Mouse (Mus musculus) common myeloid progenitor, adult 5-6 weeks (primary cell): Measurements from ENCODE around the gene Disp3. TPM values are rescaled to one million over a fixed set of nuclear protein-coding genes. Genes with fewer than 3 reads are reported as not detected.

Experiments
- ATAC-seq: replicated peaks from 2 replicates; pipeline ENCODE4 v1.8.0; 2016; ENCODE audit warnings: low read depth, mild to moderate bottlenecking, moderate TSS enrichment, inconsistent platforms; ENCODE audit not compliant: poor library complexity, severe bottlenecking
- total RNA-seq: library from RNA; stranded (forward); fragments of 200-1000, 187-1606 nt; gene quantifications from 2 replicates; pipeline ENCODE4 v1.2.3, GENCODE M21; 2017

The Disp3 gene
- total RNA-seq, 1 experiment from 2014 or later, result not detected

- peak; percentile 100 for ATAC-seq
Measured at GRCm38 (mm10) chr4:148229646-148230045, 58.1 kb downstream of the Disp3 start.

GRCm38 (mm10) chr4:148222983-148223382, 64.8 kb downstream of the Disp3 start:
- ATAC-seq, result no peak

GRCm38 (mm10) chr4:148220656-148221055, 67.1 kb downstream of the Disp3 start:
- ATAC-seq, result no peak

GRCm38 (mm10) chr4:148218238-148218637, 69.5 kb downstream of the Disp3 start:
- ATAC-seq, result no peak

- no peak for ATAC-seq
Measured at GRCm38 (mm10) chr4:148215264-148215900, 72.4 kb downstream of the Disp3 start.

- ATAC-seq, result no peak
Measured at GRCm38 (mm10) chr4:148214460-148215136, 73.2 kb downstream of the Disp3 start.

- no peak for ATAC-seq
Measured at GRCm38 (mm10) chr4:148204873-148205232, 82.9 kb downstream of the Disp3 start.

GRCm38 (mm10) chr4:148204061-148204872, 83.5 kb downstream of the Disp3 start:
- ATAC-seq, result peak; percentile 81

- no peak for ATAC-seq
Measured at GRCm38 (mm10) chr4:148203557-148203956, 84.2 kb downstream of the Disp3 start.

- no peak for ATAC-seq
Measured at GRCm38 (mm10) chr4:148198721-148199120, 89.0 kb downstream of the Disp3 start.

- ATAC-seq, result no peak
Measured at GRCm38 (mm10) chr4:148194400-148194799, 93.4 kb downstream of the Disp3 start.

GRCm38 (mm10) chr4:148192707-148193245, 95.0 kb downstream of the Disp3 start:
- ATAC-seq, result no peak

Other genes starting within 250 kb of the Disp3 start
- 1.4 and 6.4 TPM in 2 replicates for gene Clcn6, start 249.1 kb downstream of the Disp3 start, total RNA-seq
- 5.9 and 8.6 TPM in 2 replicates for gene Mthfr, start 248.9 kb downstream of the Disp3 start, total RNA-seq
- gene Agtrap, start 199.9 kb downstream of the Disp3 start, total RNA-seq, result 23.6 and 31.2 TPM in 2 replicates
- gene Mad2l2, start 157.6 kb downstream of the Disp3 start, total RNA-seq, result 8.4 and 17.2 TPM in 2 replicates
- gene Draxin, start 157.3 kb downstream of the Disp3 start, total RNA-seq, result 0.09 TPM in 1 of 2 replicates, not detected in the other
- 2.9 and 7.1 TPM in 2 replicates for gene Fbxo6, start 135.8 kb downstream of the Disp3 start, total RNA-seq
- 1.4 and 3.0 TPM in 2 replicates for gene Fbxo44, start 127.5 kb downstream of the Disp3 start, total RNA-seq
- 0.27 TPM in 1 of 2 replicates, not detected in the other for gene Fbxo2, start 127.3 kb downstream of the Disp3 start, total RNA-seq
- 9.9 and 11.3 TPM in 2 replicates for gene Ubiad1, start 156.8 kb upstream of the Disp3 start, total RNA-seq
- 19.0 and 19.4 TPM in 2 replicates for gene Mtor, start 160.6 kb upstream of the Disp3 start, total RNA-seq
- gene Angptl7, start 212.5 kb upstream of the Disp3 start, total RNA-seq, result not detected in 2 replicates